Mouse (Mus musculus) heart, postnatal 10 days (tissue): ENCODE data around the gene Zdhhc9. TPM values are rescaled to one million over a fixed set of nuclear protein-coding genes. Genes with fewer than 3 reads are reported as not detected.

Experiments used
- DNase-seq, 2 experiments: peaks; one replicate each; pipeline ENCODE4 v3.0.0; 2021
- intact Hi-C: fragments of 180-260 bp; cut with DNase I; formaldehyde crosslinking; loops from one replicate; pipeline ENCODE4 v1.15.1; 2025
- total RNA-seq, 2 experiments: library from RNA; stranded (reverse); gene quantifications; 2 replicates each; pipeline ENCODE4 v1.2.3; 2021

The Zdhhc9 gene
- total RNA-seq, 2 experiments from 2014 or later, result 28.3 to 32.4 TPM

GRCm38 (mm10) chrX:48129167-48129566 is 79.5 kb downstream of the Zdhhc9 start:
- DNase-seq, result no peak
- intact Hi-C loops, result loop anchor here (5.0 to 10.0 kb wide), 2 partner anchors 78 to 266 kb away; partner anchors contain the start of gene Zdhhc9

DNA sequence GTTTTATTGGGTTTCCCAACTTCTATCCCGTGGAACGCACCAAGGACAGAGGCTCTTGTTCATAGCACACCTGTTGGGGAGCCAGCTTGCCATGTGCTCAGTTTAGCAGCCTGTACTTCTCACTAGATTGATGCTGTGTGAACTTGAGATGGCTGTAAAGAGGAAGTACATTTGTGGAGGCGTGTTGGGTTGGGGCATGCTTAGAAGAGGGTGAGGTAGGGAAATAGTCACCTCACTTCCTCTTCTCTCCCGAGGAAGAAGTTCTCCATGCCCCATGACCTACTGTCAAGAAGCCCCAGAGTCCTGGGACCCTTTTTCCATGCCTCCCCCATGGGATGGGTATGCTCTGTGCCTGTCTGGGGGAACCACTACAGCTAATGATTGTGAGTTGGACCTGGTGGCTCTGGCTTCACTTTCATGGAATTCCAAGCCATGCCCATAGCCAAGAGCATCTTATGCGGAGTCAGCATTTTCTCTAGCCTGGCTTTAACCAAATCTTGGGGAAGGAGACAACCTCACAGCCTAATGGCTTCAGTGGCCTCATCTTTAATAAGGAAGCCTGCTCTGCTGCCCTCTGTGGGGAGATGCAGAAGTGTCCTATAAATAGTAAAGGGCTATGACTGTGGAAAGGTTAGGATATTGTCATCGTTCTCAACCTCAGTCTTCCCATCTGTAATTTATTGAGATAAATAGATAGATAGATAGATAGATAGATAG is 81.0 kb downstream of the Zdhhc9 start:
- DNase-seq, result no peak
- intact Hi-C loops, result loop anchor here (5.0 to 10.0 kb wide), 2 partner anchors 80 to 267 kb away; partner anchors contain the start of gene Zdhhc9

DNA sequence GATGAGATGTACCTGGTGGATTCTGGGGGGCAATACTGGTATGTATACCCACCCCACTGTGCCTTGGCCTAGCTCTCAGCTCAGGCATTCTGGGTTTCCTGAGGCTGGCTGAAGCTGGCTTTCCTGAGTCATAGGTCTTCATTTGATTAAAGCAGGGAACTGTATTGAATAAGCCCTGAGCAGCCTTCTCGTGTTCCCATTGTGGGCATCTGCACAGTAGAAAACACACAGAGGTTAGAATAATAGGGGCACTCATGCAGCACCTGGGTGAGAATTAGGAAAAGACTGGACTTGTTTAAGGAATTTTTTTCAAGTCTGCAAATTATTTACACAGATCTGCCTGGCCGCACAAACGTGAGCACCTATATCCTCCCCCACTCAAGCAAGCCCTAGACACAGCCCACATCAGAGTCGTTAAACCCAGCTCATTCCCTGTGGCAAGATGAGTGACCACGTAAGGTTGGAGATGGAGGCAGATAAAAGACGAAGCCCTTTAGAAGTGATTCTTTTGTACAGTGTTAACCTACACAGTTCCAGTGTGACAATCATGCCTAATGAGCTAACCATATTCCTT is 81.7 kb downstream of the Zdhhc9 start:
- no peak for DNase-seq
- intact Hi-C loops, result loop anchor here (5.0 to 10.0 kb wide), 2 partner anchors 80 to 268 kb away; partner anchors contain the start of gene Zdhhc9

- intact Hi-C loops, result loop anchor here (1.0 to 10.0 kb wide), 4 partner anchors 83 to 270 kb away; partner anchors contain the start of gene Zdhhc9
- DNase-seq, result peak; percentile 60 to 76
Observed at GRCm38 (mm10) chrX:48124132-48125071, 84.3 kb downstream of the Zdhhc9 start.

Other genes with a start within 250 kb of the Zdhhc9 start
- gene Apln, start 174.0 kb downstream of the Zdhhc9 start, total RNA-seq, result 10 to 100 TPM; 28.2 to 30.5 TPM
- 1 to 10 TPM; 1.5 to 2.1 TPM for gene Xpnpep2, start 100.2 kb downstream of the Zdhhc9 start, total RNA-seq
- gene Sash3, start 62.4 kb downstream of the Zdhhc9 start, total RNA-seq, result 1 to 10 TPM; 1.3 to 1.4 TPM
- gene Utp14a, start 48.0 kb upstream of the Zdhhc9 start, total RNA-seq, result 10 to 100 TPM; 13.9 to 17.3 TPM
- 10 to 100 TPM in 1 of 2 experiments, 1 to 10 TPM in 1; 9.6 to 13.6 TPM for gene Bcorl1, start 132.5 kb upstream of the Zdhhc9 start, total RNA-seq